Mouse (Mus musculus) heart, postnatal 0 days (tissue): Measurements from ENCODE around the gene Emp1. TPM values are rescaled to one million over a fixed set of nuclear protein-coding genes. Genes with fewer than 3 reads are reported as not detected.

Experiments used
- ATAC-seq: fragments of 200-750 bp; cut with Nextera tagmentation; 2 replicates; pipeline ENCODE4 v1.8.0; 2017; ENCODE audit warnings: low read depth, moderate number of reproducible peaks, moderate library complexity; ENCODE audit not compliant: insufficient read depth
- DNase-seq: peaks from one replicate; pipeline ENCODE4 v3.0.0-alpha.2; 2016; ENCODE audit warnings: low spot score
- H3K27ac ChIP-seq: fragments of 300-500 bp; sonication (generic); 2 replicates; pipeline ENCODE4 v1.5.1; 2014; ENCODE audit warnings: low read depth, mild to moderate bottlenecking
- H3K27me3 ChIP-seq: fragments of 300-500 bp; sonication (generic); 2 replicates; pipeline ENCODE4 v1.6.1; 2014; ENCODE audit warnings: low read length, mixed read lengths; ENCODE audit not compliant: control insufficient read depth, insufficient read depth
- H3K36me3 ChIP-seq: fragments of 300-500 bp; sonication (generic); replicated peaks from 2 replicates; pipeline ENCODE4 v1.6.1; 2014; ENCODE audit warnings: low read length, mixed read lengths; ENCODE audit not compliant: control insufficient read depth, insufficient read depth
- H3K4me1 ChIP-seq: fragments of 300-500 bp; sonication (generic); 2 replicates; pipeline ENCODE4 v1.6.1; 2014; ENCODE audit warnings: antibody characterized with exemption; ENCODE audit not compliant: control insufficient read depth, insufficient read depth
- H3K4me2 ChIP-seq: fragments of 300-500 bp; sonication (generic); 2 replicates; pipeline ENCODE4 v1.6.1; 2014; ENCODE audit warnings: low read depth, mild to moderate bottlenecking, low read length, moderate library complexity
- H3K4me3 ChIP-seq: fragments of 300-500 bp; sonication (generic); 2 replicates; pipeline ENCODE4 v1.5.1; 2014; ENCODE audit warnings: low read depth, low read length
- H3K9ac ChIP-seq: fragments of 300-500 bp; sonication (generic); replicated peaks from 2 replicates; pipeline ENCODE4 v1.6.1; 2014; ENCODE audit warnings: low read depth, low read length, mixed read lengths
- H3K9me3 ChIP-seq: fragments of 300-500 bp; sonication (generic); replicated peaks from 2 replicates; pipeline ENCODE4 v1.6.1; 2016; ENCODE audit warnings: low read length; ENCODE audit not compliant: control insufficient read depth
- CTCF ChIP-seq: IDR thresholded peaks from 2 replicates; pipeline ENCODE4 v1.5.1; 2016; ENCODE audit warnings: antibody characterized with exemption, control low read depth, low read depth
- EP300 ChIP-seq: IDR thresholded peaks from 2 replicates; pipeline ENCODE4 v1.6.1; 2016; ENCODE audit warnings: antibody characterized with exemption, low read depth
- WGBS: fragments of 180-500 bp; shearing (Covaris S2); extraction: QIAGEN DNeasy Blood & Tissue Kit; methylation state at CpG from one replicate; pipeline ENCODE4 v1.1.7; 2014; 5-methylcytosine and 5-hydroxymethylcytosine counted together
- polyA plus RNA-seq: library from polyadenylated mRNA; unstranded; fragments of >200 nt; fragmentation: Nextera tagmentation; extraction: Ambion mirVana; gene quantifications from 2 replicates; pipeline ENCODE4 v1.2.1, GENCODE M21; 2015
- total RNA-seq: library from RNA; depleted of rRNA; stranded (reverse); fragments of >200 nt; gene quantifications from 2 replicates; pipeline ENCODE4 v1.2.3, GENCODE M21; 2014; ENCODE audit warnings: low replicate concordance; rRNA removed

Gene Emp1
- 536 and 674 TPM in 2 replicates for total RNA-seq
- polyA plus RNA-seq = 39.6 and 45.0 TPM in 2 replicates

DNA sequence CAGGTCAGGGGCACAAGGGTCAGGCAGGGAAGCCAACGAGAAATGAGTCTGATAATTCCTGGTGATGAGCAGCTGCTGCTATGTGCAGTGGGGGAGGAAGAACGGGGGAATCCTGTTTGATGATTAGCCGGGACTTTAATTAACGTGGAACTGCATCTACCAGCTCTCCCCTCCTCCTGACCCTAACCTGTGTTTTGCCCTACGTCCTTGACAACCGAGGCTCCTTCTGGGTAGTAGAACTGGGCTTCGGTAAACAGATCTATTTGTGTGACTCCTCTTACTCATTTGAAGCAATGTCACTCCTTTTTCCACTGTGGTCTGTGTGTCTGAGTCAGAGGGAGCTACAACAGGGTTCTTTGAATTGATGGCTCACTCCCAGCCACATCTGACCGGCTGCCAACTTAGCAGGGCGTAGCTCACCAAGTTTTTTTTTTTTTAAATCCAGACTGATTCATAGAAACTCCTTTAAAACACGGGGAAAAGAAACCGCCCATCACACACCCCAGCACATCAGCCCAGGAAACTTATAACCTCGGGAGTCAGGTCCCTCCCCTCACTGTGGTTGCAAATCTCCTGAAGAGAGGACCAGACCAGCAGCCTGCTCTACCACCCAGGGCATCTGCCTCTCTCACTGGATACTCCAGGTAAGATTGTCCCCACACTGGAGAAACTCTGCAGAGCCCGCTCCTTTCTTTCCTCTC lies at the start of gene Emp1:
Gene Emp1 (plus strand): TSS at position 87 of the 701 bp plus-strand sequence.
- TF ChIP-seq CTCF (no peak), EP300 (peak; percentile 58)
- Histone ChIP-seq H3K36me3 (no peaks in the 10 kb centered on the region), H3K4me2 (peak within 1 kb of the TSS; percentile 53), H3K4me1 (peaks cover 12% of the 10 kb centered on the region; the same call in 1 of the 2 replicates), H3K9ac (peak within 1 kb of the TSS; percentile 77), H3K27me3 (no peaks in the 10 kb centered on the region), H3K9me3 (no peaks in the 10 kb centered on the region), H3K27ac (peak within 1 kb of the TSS; percentile 94), H3K4me3 (peak within 1 kb of the TSS; percentile 63)
- peak; percentile 63 for ATAC-seq
- DNase-seq = peak; percentile 81
- 19% methylated on average over 13 of the region's 13 CpGs for WGBS

DNA sequence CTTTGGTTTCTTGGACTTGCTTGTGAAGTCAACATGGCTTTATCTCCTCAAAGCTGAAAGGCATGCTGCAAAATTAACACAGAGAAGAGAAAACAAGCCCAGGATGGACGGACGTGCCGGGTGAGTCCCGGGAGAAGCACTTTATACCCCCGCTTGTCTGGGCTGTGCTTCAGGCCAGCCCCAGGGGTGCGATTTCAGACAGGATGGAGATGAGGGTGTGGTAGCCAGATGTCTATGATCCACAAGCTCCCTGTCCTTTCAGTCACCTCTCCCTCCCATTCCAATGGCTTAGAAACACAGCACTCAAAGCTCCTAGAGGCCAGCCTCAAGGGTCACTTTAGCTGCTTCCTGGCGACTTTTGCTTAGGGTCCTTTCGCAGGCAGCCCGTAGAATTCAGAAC lies 48.4 kb upstream of the Emp1 start:
- Histone ChIP-seq H3K9ac (no peak overlapping the region), H3K4me3 (no peak overlapping the region), H3K9me3 (no peaks in the 10 kb centered on the region), H3K4me1 (no peaks in the 10 kb centered on the region), H3K27ac (no peak overlapping the region), H3K4me2 (no peak overlapping the region), H3K27me3 (no peaks in the 10 kb centered on the region), H3K36me3 (no peaks in the 10 kb centered on the region)
- ATAC-seq = peak; percentile 60
- no peak for DNase-seq
- 52% methylated on average over 9 of the region's 9 CpGs for WGBS
- no peak for TF ChIP-seq EP300
- TF ChIP-seq CTCF = no peak

GRCm38 (mm10) chr6:135316141-135316540 lies 46.2 kb upstream of the Emp1 start:
- no peak for ATAC-seq
- H3K27me3 ChIP-seq = no peaks in the 10 kb centered on the region
- no peaks in the 10 kb centered on the region for H3K4me1 ChIP-seq
- TF ChIP-seq CTCF (no peak), EP300 (no peak)
- H3K9me3 ChIP-seq = no peaks in the 10 kb centered on the region
- DNase-seq = no peak
- no peaks in the 10 kb centered on the region for H3K36me3 ChIP-seq
- H3K4me3 ChIP-seq = no peak overlapping the region
- no peak overlapping the region for H3K27ac ChIP-seq
- WGBS = 71% methylated on average over 2 of the region's 2 CpGs
- no peak overlapping the region for H3K4me2 ChIP-seq
- H3K9ac ChIP-seq = no peak overlapping the region

DNA sequence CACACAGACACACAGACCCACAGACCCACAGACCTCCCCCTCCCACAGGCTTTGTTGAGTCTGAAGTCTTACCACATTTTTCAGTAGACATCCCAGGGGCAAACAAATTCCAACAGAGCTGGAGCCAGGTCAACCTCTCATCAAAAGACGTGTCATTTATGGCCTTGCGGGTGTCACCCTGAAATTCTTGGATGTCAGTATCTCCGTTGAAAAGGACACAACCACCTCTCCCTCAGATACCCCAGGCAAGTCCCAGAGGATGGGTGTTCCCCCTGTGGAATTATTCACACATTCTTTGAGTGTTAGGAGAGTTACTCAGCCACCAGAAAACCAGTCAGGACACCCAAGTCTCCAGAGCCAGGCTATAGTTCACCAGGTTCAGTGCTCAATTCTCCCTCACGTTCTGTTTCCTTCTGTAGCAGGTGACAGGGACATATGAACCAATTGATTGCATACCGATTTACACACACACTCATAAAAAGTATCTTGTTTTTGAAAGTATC lies 42.9 kb upstream of the Emp1 start:
- no peak for TF ChIP-seq EP300
- TF ChIP-seq CTCF = no peak

GRCm38 (mm10) chr6:135322749-135323148 lies 39.6 kb upstream of the Emp1 start:
- Histone ChIP-seq H3K4me1 (peaks cover 12% of the 10 kb centered on the region), H3K4me3 (no peak overlapping the region), H3K36me3 (no peaks in the 10 kb centered on the region), H3K4me2 (no peak overlapping the region), H3K27ac (peak overlapping the region; percentile 5; the same call in 1 of the 2 replicates), H3K9ac (no peak overlapping the region), H3K27me3 (no peaks in the 10 kb centered on the region), H3K9me3 (no peaks in the 10 kb centered on the region)
- TF ChIP-seq EP300 = no peak
- no peak for TF ChIP-seq CTCF
- no peak for DNase-seq
- WGBS = 71% methylated on average over 7 of the region's 7 CpGs
- ATAC-seq = no peak

More for the DNA sequence above, 42.9 kb upstream of the Emp1 start:
- no peak overlapping the region for H3K27ac ChIP-seq
- no peaks in the 10 kb centered on the region for H3K27me3 ChIP-seq
- no peaks in the 10 kb centered on the region for H3K36me3 ChIP-seq
- H3K4me2 ChIP-seq = no peak overlapping the region
- no peak for DNase-seq
- no peak overlapping the region for H3K9ac ChIP-seq
- WGBS = 53% methylated on average over 5 of the region's 5 CpGs
- no peak for ATAC-seq
- no peaks in the 10 kb centered on the region for H3K9me3 ChIP-seq
- H3K4me1 ChIP-seq = peaks cover 12% of the 10 kb centered on the region
- no peak overlapping the region for H3K4me3 ChIP-seq
